In the genomic region with DNA sequence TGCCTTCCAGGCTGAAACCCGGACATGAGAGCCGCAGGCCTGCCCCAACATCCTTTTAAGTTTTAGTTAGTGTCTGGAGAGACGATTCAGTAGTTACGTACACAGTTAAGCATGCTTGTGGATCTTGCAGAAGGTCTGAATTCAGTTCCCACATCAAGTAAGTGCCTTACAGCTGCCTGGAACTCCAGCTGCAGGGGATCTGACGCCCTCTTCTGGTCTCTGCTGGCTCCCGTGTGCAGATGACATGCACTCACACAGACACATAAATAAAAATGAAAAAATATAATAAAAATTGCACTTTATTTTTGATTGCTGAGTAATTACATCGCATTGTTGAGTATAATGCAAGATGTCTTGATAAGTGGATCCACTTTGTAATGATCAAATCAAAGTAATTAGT, we compare ENCODE assay signal across 17 mouse cellular contexts. TPM values are rescaled to one million over a fixed set of nuclear protein-coding genes. Genes with fewer than 3 reads are reported as not detected.
A peak's percentile ranks its signal among the peaks of the same experiment; 100 is the strongest.
DNase-seq lines count a peak whose midpoint lies in the region; ATAC-seq and TF ChIP-seq lines count a peak whose summit lies in the region.
"Had no signal": no experiment of that assay in that cellular context is flagged by ENCODE, and none has a peak within 500 bp of the region (broad histone marks: within the 10 kb centered on the region; RNA-seq: fewer than 3 reads in every experiment).

No protein-coding gene starts in this region.

- no peak for DNase-seq in kidney, postnatal 0 days (ENCODE audit: low spot score)
- DNase-seq in kidney, adult 8-10 months = no peak
- DNase-seq in 416B (ENCODE audit: low read depth) = peak; percentile 43
- peak; percentile 13 for DNase-seq in CD4-positive helper T cell, adult 2 months (ENCODE audit: low read depth, low spot score)
- DNase-seq in frontal cortex, postnatal 14 days (ENCODE audit: low spot score in 2 of 2) = no peak
- DNase-seq: adrenal gland, postnatal 10 days; cerebellum, adult 9-10 months; heart, adult 18-20 months; right cerebral cortex, postnatal 25 days; thymus, adult 2 months had no signal

- 78% methylated on average over 7 of the region's 7 CpGs for WGBS in kidney, postnatal 0 days
- WGBS in liver, embryonic 12.5 days (ENCODE audit: insufficient replicate concordance) = 68% methylated on average over 7 of the region's 7 CpGs
- WGBS in kidney, embryonic 15.5 days = 78% methylated on average over 7 of the region's 7 CpGs

- no peak overlapping the region for H3K27ac ChIP-seq in kidney, postnatal 0 days
- peak overlapping the region; percentile 72; the same call in 1 of the 2 replicates for H3K27ac ChIP-seq in liver, embryonic 12.5 days
- H3K27ac ChIP-seq in kidney, embryonic 15.5 days = no peak overlapping the region
- H3K27ac ChIP-seq: hindbrain, embryonic 15.5 days; macrophage; neural tube, embryonic 12.5 days had no signal

- H3K4me2 ChIP-seq in kidney, postnatal 0 days (ENCODE audit: low read length) = no peak overlapping the region
- H3K4me2 ChIP-seq in liver, embryonic 12.5 days = no peak overlapping the region
- H3K4me2 ChIP-seq in kidney, embryonic 15.5 days = no peak overlapping the region
- H3K4me2 ChIP-seq: hindbrain, embryonic 15.5 days; neural tube, embryonic 12.5 days had no signal

- H3K9ac ChIP-seq in kidney, postnatal 0 days (ENCODE audit: low read depth, low read length) = no peak overlapping the region
- no peak overlapping the region for H3K9ac ChIP-seq in liver, embryonic 12.5 days
- H3K9ac ChIP-seq in kidney, embryonic 15.5 days = no peak overlapping the region
- H3K9ac ChIP-seq: hindbrain, embryonic 15.5 days; neural tube, embryonic 12.5 days had no signal

- no peaks in the 10 kb centered on the region for H3K36me3 ChIP-seq in kidney, postnatal 0 days (ENCODE audit: insufficient read depth, low read length)
- peaks cover 17% of the 10 kb centered on the region for H3K36me3 ChIP-seq in liver, embryonic 12.5 days
- H3K36me3 ChIP-seq in kidney, embryonic 15.5 days = no peaks in the 10 kb centered on the region
- H3K36me3 ChIP-seq: hindbrain, embryonic 15.5 days; neural tube, embryonic 12.5 days had no signal

- peaks cover 9% of the 10 kb centered on the region for H3K4me1 ChIP-seq in kidney, postnatal 0 days (replicated peaks; ENCODE audit: insufficient read depth, low read length)
- H3K4me1 ChIP-seq in liver, embryonic 12.5 days = peaks cover 89% of the 10 kb centered on the region
- peaks cover 23% of the 10 kb centered on the region for H3K4me1 ChIP-seq in kidney, embryonic 15.5 days
- H3K4me1 ChIP-seq: neural tube, embryonic 12.5 days had no signal

- no peak overlapping the region for H3K4me3 ChIP-seq in kidney, postnatal 0 days (replicated peaks; ENCODE audit: low read depth, low read length)
- no peak overlapping the region for H3K4me3 ChIP-seq in liver, embryonic 12.5 days
- H3K4me3 ChIP-seq in kidney, embryonic 15.5 days (replicated peaks) = no peak overlapping the region
- H3K4me3 ChIP-seq: hindbrain, embryonic 15.5 days; neural tube, embryonic 12.5 days had no signal

- H3K27me3 ChIP-seq in kidney, postnatal 0 days (ENCODE audit: insufficient read depth, low read length) = no peaks in the 10 kb centered on the region
- no peaks in the 10 kb centered on the region for H3K27me3 ChIP-seq in liver, embryonic 12.5 days (replicated peaks)
- H3K27me3 ChIP-seq in kidney, embryonic 15.5 days = no peaks in the 10 kb centered on the region
- H3K27me3 ChIP-seq: hindbrain, embryonic 15.5 days; neural tube, embryonic 12.5 days had no signal

- H3K9me3 ChIP-seq in kidney, postnatal 0 days (replicated peaks; ENCODE audit: low read length) = no peaks in the 10 kb centered on the region
- H3K9me3 ChIP-seq in liver, embryonic 12.5 days (replicated peaks) = no peaks in the 10 kb centered on the region
- no peaks in the 10 kb centered on the region for H3K9me3 ChIP-seq in kidney, embryonic 15.5 days (replicated peaks)
- H3K9me3 ChIP-seq: G1E; hindbrain, embryonic 15.5 days; neural tube, embryonic 12.5 days had no signal

- ATAC-seq in kidney, postnatal 0 days (replicated peaks; ENCODE audit: low FRiP score, low read depth) = no peak
- ATAC-seq in liver, embryonic 12.5 days = no peak
- ATAC-seq in kidney, embryonic 15.5 days (replicated peaks; ENCODE audit: low FRiP score) = no peak
- ATAC-seq: midbrain, embryonic 16.5 days had no signal

- peak; percentile 46 for TF ChIP-seq CTCF in kidney, postnatal 0 days (IDR thresholded peaks at IDR 0.05; ENCODE audit: low read depth)

RNA-seq across cellular contexts. Expression of gene Unc5cl, which starts 1.2 kb away (rescaled TPM):
- polyA plus RNA-seq in kidney, postnatal 0 days (2015; fragmentation: Nextera tagmentation; extraction: Ambion mirVana) = 3.6 and 3.9 TPM in 2 replicates
- polyA plus RNA-seq in liver, embryonic 12.5 days (2016; fragmentation: Nextera tagmentation; extraction: Ambion mirVana) = 2.6 and 3.4 TPM in 2 replicates
- 5.6 and 5.7 TPM in 2 replicates for polyA plus RNA-seq in kidney, embryonic 15.5 days (2015; fragmentation: Nextera tagmentation; extraction: Ambion mirVana)
- polyA plus RNA-seq: hindbrain, embryonic 15.5 days; macrophage; neural tube, embryonic 12.5 days had no signal

RNA-seq across cellular contexts. Expression of gene Tspo2, which starts 2.2 kb away (rescaled TPM):
- 0.62 and 1.2 TPM in 2 replicates for polyA plus RNA-seq in kidney, postnatal 0 days (2015; fragmentation: Nextera tagmentation; extraction: Ambion mirVana)
- polyA plus RNA-seq in liver, embryonic 12.5 days (2016; fragmentation: Nextera tagmentation; extraction: Ambion mirVana) = 123 and 126 TPM in 2 replicates
- polyA plus RNA-seq in kidney, embryonic 15.5 days (2015; fragmentation: Nextera tagmentation; extraction: Ambion mirVana) = 2.4 and 4.1 TPM in 2 replicates
- polyA plus RNA-seq: macrophage had no signal

RNA-seq across cellular contexts. Expression of gene Apobec2, which starts 20.8 kb away (rescaled TPM):
- polyA plus RNA-seq in kidney, postnatal 0 days (2015; fragmentation: Nextera tagmentation; extraction: Ambion mirVana) = 0.80 and 0.93 TPM in 2 replicates
- 0.83 and 1.2 TPM in 2 replicates for polyA plus RNA-seq in liver, embryonic 12.5 days (2016; fragmentation: Nextera tagmentation; extraction: Ambion mirVana)
- polyA plus RNA-seq in kidney, embryonic 15.5 days (2015; fragmentation: Nextera tagmentation; extraction: Ambion mirVana) = 4.2 and 6.9 TPM in 2 replicates
- polyA plus RNA-seq: G1E, macrophage had no signal

RNA-seq across cellular contexts. Expression of gene Oard1, which starts 43.7 kb away (rescaled TPM):
- 77.5 and 82.6 TPM in 2 replicates for polyA plus RNA-seq in kidney, postnatal 0 days (2015; fragmentation: Nextera tagmentation; extraction: Ambion mirVana)
- polyA plus RNA-seq in liver, embryonic 12.5 days (2016; fragmentation: Nextera tagmentation; extraction: Ambion mirVana) = 56.5 and 58.1 TPM in 2 replicates
- polyA plus RNA-seq in kidney, embryonic 15.5 days (2015; fragmentation: Nextera tagmentation; extraction: Ambion mirVana) = 72.4 and 74.9 TPM in 2 replicates

RNA-seq across cellular contexts. Expression of gene Nfya, which starts 43.8 kb away (rescaled TPM):
- 8.0 and 8.1 TPM in 2 replicates for polyA plus RNA-seq in kidney, postnatal 0 days (2015; fragmentation: Nextera tagmentation; extraction: Ambion mirVana)
- 10.9 and 11.3 TPM in 2 replicates for polyA plus RNA-seq in liver, embryonic 12.5 days (2016; fragmentation: Nextera tagmentation; extraction: Ambion mirVana)
- polyA plus RNA-seq in kidney, embryonic 15.5 days (2015; fragmentation: Nextera tagmentation; extraction: Ambion mirVana) = 15.8 and 17.8 TPM in 2 replicates

Comparison
In these comparisons a context has a peak if more than half of its experiments do, and no peak if none do; other contexts are left out.
1. DNase-seq: peak in 416B (single experiment) and CD4-positive helper T cell, adult 2 months (single experiment); none in kidney, postnatal 0 days (single experiment), kidney, adult 8-10 months (0 of 2) and frontal cortex, postnatal 14 days (0 of 2).
2. RNA of gene Tspo2, which starts 2.2 kb away (polyA plus RNA-seq): 123 to 126 TPM in liver, embryonic 12.5 days; 2.4 to 4.1 TPM in kidney, embryonic 15.5 days and 0.62 to 1.2 TPM in kidney, postnatal 0 days; every median in the first group is over 10 times any median in the second.